Mouse (Mus musculus) hindbrain, embryonic 10.5 days (tissue): ENCODE results near the gene Cfap97d2. TPM values are rescaled to one million over a fixed set of nuclear protein-coding genes. Genes with fewer than 3 reads are reported as not detected.

ENCODE experiments used
- DNase-seq: peaks from one replicate; pipeline ENCODE4 v3.0.0-alpha.2; 2017; ENCODE audit warnings: low spot score
- H3K27ac ChIP-seq: fragments of 300-500 bp; sonication (generic); 2 replicates; pipeline ENCODE4 v1.5.1; 2016; ENCODE audit warnings: mild to moderate bottlenecking, moderate library complexity
- H3K27me3 ChIP-seq: fragments of 300-500 bp; sonication (generic); 2 replicates; pipeline ENCODE4 v1.6.1; 2016; ENCODE audit warnings: mild to moderate bottlenecking; ENCODE audit not compliant: poor library complexity, insufficient read depth, severe bottlenecking
- H3K36me3 ChIP-seq: fragments of 300-500 bp; sonication (generic); 2 replicates; pipeline ENCODE4 v1.6.1; 2016; ENCODE audit warnings: mild to moderate bottlenecking, moderate library complexity
- H3K4me1 ChIP-seq: fragments of 300-500 bp; sonication (generic); replicated peaks from 2 replicates; pipeline ENCODE4 v1.6.1; 2016; ENCODE audit warnings: mild to moderate bottlenecking
- H3K4me3 ChIP-seq: fragments of 300-500 bp; sonication (generic); 2 replicates; pipeline ENCODE4 v1.5.1; 2016; ENCODE audit warnings: mild to moderate bottlenecking, moderate library complexity
- H3K9me3 ChIP-seq: fragments of 300-500 bp; sonication (generic); 2 replicates; pipeline ENCODE4 v1.6.1; 2016; ENCODE audit warnings: mild to moderate bottlenecking, moderate library complexity
- whole genome bisulfite sequencing: fragments of 180-500 bp; shearing (Covaris S2); methylation state at CpG from one replicate; pipeline ENCODE4 v1.1.7; 2016; 5-methylcytosine and 5-hydroxymethylcytosine counted together
- polyA plus RNA-seq: library from polyadenylated mRNA; unstranded; fragments of >200 nt; fragmentation: Nextera tagmentation; extraction: Ambion mirVana; gene quantifications from 2 replicates; pipeline ENCODE4 v1.2.1, GENCODE M21; 2016

Gene Cfap97d2
- 0.90 and 2.5 TPM in 2 replicates for polyA plus RNA-seq

DNA sequence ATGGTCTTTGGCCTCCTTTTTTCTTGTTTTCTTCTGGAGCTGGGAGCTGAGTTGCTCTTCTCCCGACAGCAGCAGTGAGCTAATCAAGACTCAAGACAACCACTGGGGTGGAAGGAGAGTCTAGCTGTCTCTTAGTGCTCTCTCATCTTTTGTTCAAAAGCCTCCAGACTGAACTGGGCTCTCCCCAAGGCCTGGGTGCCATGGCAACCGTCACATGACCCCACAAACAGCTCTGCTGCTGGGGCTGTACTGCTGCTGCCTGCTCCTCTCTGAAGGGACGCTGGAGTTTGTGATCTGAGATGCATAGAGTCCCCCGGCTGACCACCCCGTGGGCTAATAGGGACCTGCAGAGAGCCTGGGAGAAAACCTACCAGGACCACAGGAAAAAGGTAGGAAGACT is at the start of gene Cfap97d2:
Gene Cfap97d2 (plus strand): TSS at position 222 of the 400 bp plus-strand sequence.
- Histone ChIP-seq H3K9me3 (no peaks in the 10 kb centered on the region), H3K27ac (peak within 1 kb of the TSS; percentile 86), H3K4me3 (peak within 1 kb of the TSS; percentile 43)

GRCm38 (mm10) chr8:13657479-13657878 is 48.2 kb upstream of the Cfap97d2 start:
- no peaks in the 10 kb centered on the region for H3K36me3 ChIP-seq
- no peaks in the 10 kb centered on the region for H3K9me3 ChIP-seq
- WGBS, result 86% methylated on average over 12 of the region's 12 CpGs
- no peak overlapping the region for H3K4me3 ChIP-seq
- DNase-seq, result no peak
- H3K4me1 ChIP-seq, result 0 out of 2 replicates have a peak, but pooled peaks cover 8% of the 10 kb centered on the region
- H3K27me3 ChIP-seq, result no peaks in the 10 kb centered on the region
- H3K27ac ChIP-seq, result no peak overlapping the region

More for the DNA sequence above, at the start of gene Cfap97d2:
- DNase-seq, result peak; percentile 92
- 2% methylated on average over 5 of the region's 5 CpGs for WGBS
- Histone ChIP-seq H3K4me1 (peaks cover 21% of the 10 kb centered on the region), H3K27me3 (no peaks in the 10 kb centered on the region), H3K36me3 (no peaks in the 10 kb centered on the region)

DNA sequence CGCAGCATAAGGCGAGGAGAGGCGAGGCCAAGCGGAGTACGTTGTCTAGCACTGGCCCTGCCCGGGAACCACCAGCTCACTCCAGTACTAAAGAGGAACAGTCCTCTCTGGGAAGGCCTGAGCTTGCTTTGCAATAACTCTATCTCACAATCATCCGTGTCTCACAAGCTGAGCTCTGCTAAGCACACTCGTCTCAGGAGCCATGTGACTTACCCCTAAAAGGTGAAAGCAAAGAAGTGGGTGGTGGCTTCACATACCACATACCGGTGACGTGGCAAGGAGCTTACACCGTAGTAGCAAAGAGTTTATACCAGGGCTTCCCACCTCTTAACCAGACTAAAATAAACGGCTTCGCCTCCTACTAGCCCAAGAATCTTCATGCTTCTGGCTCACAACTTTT is 45.4 kb upstream of the Cfap97d2 start:
- Histone ChIP-seq H3K9me3 (no peaks in the 10 kb centered on the region), H3K4me3 (no peak overlapping the region), H3K36me3 (no peaks in the 10 kb centered on the region), H3K27ac (no peak overlapping the region), H3K27me3 (no peaks in the 10 kb centered on the region), H3K4me1 (0 out of 2 replicates have a peak, but pooled peaks cover 11% of the 10 kb centered on the region)
- WGBS, result 90% methylated on average over 13 of the region's 13 CpGs
- no peak for DNase-seq

- WGBS, result 86% methylated on average over 6 of the region's 6 CpGs
- no peaks in the 10 kb centered on the region for H3K9me3 ChIP-seq
- no peak for DNase-seq
- H3K27ac ChIP-seq, result no peak overlapping the region
- H3K4me1 ChIP-seq, result peaks cover 32% of the 10 kb centered on the region
- H3K4me3 ChIP-seq, result no peak overlapping the region
- no peaks in the 10 kb centered on the region for H3K36me3 ChIP-seq
- H3K27me3 ChIP-seq, result no peaks in the 10 kb centered on the region
These were observed 40.9 kb upstream of the Cfap97d2 start for GRCm38 (mm10) chr8:13664711-13665210.

- 86% methylated on average over 4 of the region's 4 CpGs for WGBS
- no peak for DNase-seq
These were observed 40.2 kb upstream of the Cfap97d2 start for GRCm38 (mm10) chr8:13665538-13665937.

GRCm38 (mm10) chr8:13665944-13666343 is 39.7 kb upstream of the Cfap97d2 start:
- WGBS, result 87% methylated on average over 8 of the region's 8 CpGs
- no peaks in the 10 kb centered on the region for H3K36me3 ChIP-seq
- no peaks in the 10 kb centered on the region for H3K9me3 ChIP-seq
- no peak overlapping the region for H3K4me3 ChIP-seq
- peaks cover 44% of the 10 kb centered on the region for H3K4me1 ChIP-seq
- DNase-seq, result no peak
- H3K27me3 ChIP-seq, result no peaks in the 10 kb centered on the region
- H3K27ac ChIP-seq, result no peak overlapping the region

More at GRCm38 (mm10) chr8:13665538-13665937, 40.2 kb upstream of the Cfap97d2 start:
- peaks cover 40% of the 10 kb centered on the region for H3K4me1 ChIP-seq
- no peaks in the 10 kb centered on the region for H3K36me3 ChIP-seq
- H3K4me3 ChIP-seq, result no peak overlapping the region
- no peaks in the 10 kb centered on the region for H3K27me3 ChIP-seq
- H3K9me3 ChIP-seq, result no peaks in the 10 kb centered on the region
- no peak overlapping the region for H3K27ac ChIP-seq

DNA sequence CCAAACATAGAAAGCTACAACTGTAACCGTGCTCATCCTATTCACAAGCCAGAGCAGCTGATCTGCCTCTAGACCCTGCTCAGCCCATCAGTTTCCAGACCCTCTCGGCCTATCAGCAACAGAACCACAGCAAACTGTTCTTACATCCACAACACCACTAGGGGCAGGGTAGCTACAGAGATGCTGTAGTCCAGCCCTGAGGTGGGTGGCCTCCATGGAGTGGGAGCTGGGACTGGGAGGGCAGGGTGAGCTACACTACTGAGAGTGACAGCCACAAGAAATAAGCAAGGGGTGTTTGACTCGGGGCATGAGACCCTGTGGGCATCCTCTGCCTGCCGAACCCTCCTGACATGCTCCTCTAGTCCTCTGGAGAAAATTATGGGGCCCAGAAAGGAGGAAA is 37.8 kb upstream of the Cfap97d2 start:
- no peaks in the 10 kb centered on the region for H3K36me3 ChIP-seq
- H3K9me3 ChIP-seq, result no peaks in the 10 kb centered on the region
- H3K27ac ChIP-seq, result peak overlapping the region; percentile 53; the same call in 1 of the 2 replicates
- DNase-seq, result no peak
- no peak overlapping the region for H3K4me3 ChIP-seq
- 81% methylated on average over 4 of the region's 4 CpGs for WGBS
- H3K4me1 ChIP-seq, result peaks cover 55% of the 10 kb centered on the region
- H3K27me3 ChIP-seq, result no peaks in the 10 kb centered on the region

DNA sequence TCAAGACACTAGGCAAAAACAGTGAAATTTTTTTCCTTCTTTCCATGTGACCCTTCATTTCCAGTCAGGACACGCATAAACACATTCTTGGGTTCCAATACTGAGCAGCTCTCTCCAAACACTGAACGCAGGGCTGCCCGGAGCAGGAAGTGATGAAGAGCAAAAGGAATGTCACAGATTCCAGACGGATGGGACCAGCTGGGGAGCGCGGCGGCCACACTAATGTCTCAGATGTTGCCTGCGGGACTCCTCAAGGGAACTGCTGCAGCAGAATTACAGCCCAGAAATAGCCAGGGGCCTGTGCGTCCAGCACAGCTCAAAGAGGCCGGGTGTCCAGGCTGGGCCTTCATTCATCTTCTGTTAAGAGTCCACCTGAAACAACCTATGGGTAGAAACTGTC is 37.3 kb upstream of the Cfap97d2 start:
- H3K4me3 ChIP-seq, result no peak overlapping the region
- DNase-seq, result peak; percentile 42
- H3K4me1 ChIP-seq, result peaks cover 60% of the 10 kb centered on the region
- H3K9me3 ChIP-seq, result no peaks in the 10 kb centered on the region
- H3K27me3 ChIP-seq, result no peaks in the 10 kb centered on the region
- H3K36me3 ChIP-seq, result no peaks in the 10 kb centered on the region
- 61% methylated on average over 10 of the region's 10 CpGs for WGBS
- 0 out of 2 replicates have a peak overlapping the region, but pooled peaks have one; percentile 14 for H3K27ac ChIP-seq

- Histone ChIP-seq H3K27me3 (no peaks in the 10 kb centered on the region), H3K9me3 (no peaks in the 10 kb centered on the region), H3K27ac (peak overlapping the region; percentile 71), H3K36me3 (no peaks in the 10 kb centered on the region), H3K4me1 (peaks cover 68% of the 10 kb centered on the region), H3K4me3 (no peak overlapping the region)
- 78% methylated on average over 17 of the region's 17 CpGs for WGBS
- no peak for DNase-seq
These were observed 35.6 kb upstream of the Cfap97d2 start for GRCm38 (mm10) chr8:13670011-13670471.

GRCm38 (mm10) chr8:13671246-13672003 is 34.3 kb upstream of the Cfap97d2 start:
- 90% methylated on average over 10 of the region's 10 CpGs for WGBS
- H3K27me3 ChIP-seq, result no peaks in the 10 kb centered on the region
- H3K4me1 ChIP-seq, result peaks cover 69% of the 10 kb centered on the region

GRCm38 (mm10) chr8:13673215-13673614 is 32.5 kb upstream of the Cfap97d2 start:
- Histone ChIP-seq H3K27ac (peak overlapping the region; percentile 9; the same call in 1 of the 2 replicates), H3K4me3 (no peak overlapping the region), H3K4me1 (peaks cover 70% of the 10 kb centered on the region), H3K36me3 (no peaks in the 10 kb centered on the region), H3K27me3 (peaks cover 2% of the 10 kb centered on the region; the same call in 1 of the 2 replicates), H3K9me3 (no peaks in the 10 kb centered on the region)
- 68% methylated on average over 4 of the region's 4 CpGs for WGBS
- DNase-seq, result no peak

More at GRCm38 (mm10) chr8:13671246-13672003, 34.3 kb upstream of the Cfap97d2 start:
- Histone ChIP-seq H3K27ac (no peak overlapping the region), H3K4me3 (no peak overlapping the region), H3K36me3 (no peaks in the 10 kb centered on the region), H3K9me3 (no peaks in the 10 kb centered on the region)
- DNase-seq, result no peak

GRCm38 (mm10) chr8:13674294-13675010 is 31.2 kb upstream of the Cfap97d2 start:
- peaks cover 63% of the 10 kb centered on the region for H3K4me1 ChIP-seq
- H3K9me3 ChIP-seq, result no peaks in the 10 kb centered on the region
- H3K36me3 ChIP-seq, result no peaks in the 10 kb centered on the region
- H3K27me3 ChIP-seq, result peaks cover 15% of the 10 kb centered on the region
- no peak overlapping the region; the same call in 1 of the 2 replicates for H3K27ac ChIP-seq
- peak overlapping the region; percentile 74; the same call in 1 of the 2 replicates for H3K4me3 ChIP-seq
- no peak for DNase-seq
- WGBS, result 69% methylated on average over 12 of the region's 12 CpGs
